Mouse (Mus musculus) embryonic facial prominence, embryonic 12.5 days (tissue): Measurements from ENCODE around the gene Klhl5. TPM values are rescaled to one million over a fixed set of nuclear protein-coding genes. Genes with fewer than 3 reads are reported as not detected.

Source experiments
- ATAC-seq: fragments of 200-750 bp; cut with Nextera tagmentation; 2 replicates; pipeline ENCODE4 v1.8.0; 2017; ENCODE audit not compliant: insufficient number of reproducible peaks, insufficient read depth, low FRiP score, low TSS enrichment
- H3K27ac ChIP-seq: fragments of 300-500 bp; sonication (generic); 2 replicates; pipeline ENCODE4 v1.5.1; 2016; ENCODE audit warnings: mild to moderate bottlenecking
- H3K27me3 ChIP-seq: fragments of 300-500 bp; sonication (generic); 2 replicates; pipeline ENCODE4 v1.6.1; 2016; ENCODE audit warnings: mild to moderate bottlenecking, moderate library complexity
- H3K36me3 ChIP-seq: fragments of 300-500 bp; sonication (generic); 2 replicates; pipeline ENCODE4 v1.6.1; 2016; ENCODE audit warnings: mild to moderate bottlenecking
- H3K4me1 ChIP-seq: fragments of 300-500 bp; sonication (generic); 2 replicates; pipeline ENCODE4 v1.6.1; 2016
- H3K4me2 ChIP-seq: fragments of 300-500 bp; sonication (generic); replicated peaks from 2 replicates; pipeline ENCODE4 v1.6.1; 2016; ENCODE audit warnings: mild to moderate bottlenecking, moderate library complexity
- H3K4me3 ChIP-seq: fragments of 300-500 bp; sonication (generic); 2 replicates; pipeline ENCODE4 v1.5.1; 2016; ENCODE audit warnings: mild to moderate bottlenecking
- H3K9ac ChIP-seq: fragments of 300-500 bp; sonication (generic); 2 replicates; pipeline ENCODE4 v1.6.1; 2016; ENCODE audit warnings: mild to moderate bottlenecking, moderate library complexity
- H3K9me3 ChIP-seq: fragments of 300-500 bp; sonication (generic); 2 replicates; pipeline ENCODE4 v1.6.1; 2016; ENCODE audit warnings: mild to moderate bottlenecking, moderate library complexity
- WGBS: fragments of 180-500 bp; shearing (Covaris S2); methylation state at CpG from one replicate; pipeline ENCODE4 v1.1.7; 2016; 5-methylcytosine and 5-hydroxymethylcytosine counted together
- polyA plus RNA-seq: library from polyadenylated mRNA; unstranded; fragments of >200 nt; fragmentation: Nextera tagmentation; extraction: Ambion mirVana; gene quantifications from 2 replicates; pipeline ENCODE4 v1.2.1, GENCODE M21; 2016

The Klhl5 gene
- polyA plus RNA-seq, 1 experiment from 2014 or later: 24.0 TPM

- Histone ChIP-seq H3K27ac (no peak overlapping the region), H3K4me2 (no peak overlapping the region), H3K27me3 (no peaks in the 10 kb centered on the region), H3K4me1 (no peaks in the 10 kb centered on the region), H3K36me3 (no peaks in the 10 kb centered on the region), H3K9me3 (no peaks in the 10 kb centered on the region), H3K9ac (no peak overlapping the region), H3K4me3 (no peak overlapping the region)
- no peak for ATAC-seq
- 90% methylated on average over 4 of the region's 4 CpGs for WGBS
Observed at GRCm38 (mm10) chr5:65078081-65078480, 29.3 kb upstream of the Klhl5 start.

GRCm38 (mm10) chr5:65079881-65080280 is 27.5 kb upstream of the Klhl5 start:
- H3K4me3 ChIP-seq: no peak overlapping the region
- WGBS: 62% methylated on average over 9 of the region's 9 CpGs

GRCm38 (mm10) chr5:65081836-65082235 is 25.5 kb upstream of the Klhl5 start:
- H3K4me2 ChIP-seq: no peak overlapping the region
- no peaks in the 10 kb centered on the region for H3K9me3 ChIP-seq
- 84% methylated on average over 4 of the region's 4 CpGs for WGBS
- H3K4me3 ChIP-seq: no peak overlapping the region
- no peaks in the 10 kb centered on the region for H3K36me3 ChIP-seq
- no peak overlapping the region for H3K27ac ChIP-seq
- H3K27me3 ChIP-seq: no peaks in the 10 kb centered on the region
- no peak overlapping the region for H3K9ac ChIP-seq
- no peak for ATAC-seq
- H3K4me1 ChIP-seq: no peaks in the 10 kb centered on the region

More at GRCm38 (mm10) chr5:65079881-65080280, 27.5 kb upstream of the Klhl5 start:
- no peak overlapping the region for H3K4me2 ChIP-seq
- no peaks in the 10 kb centered on the region for H3K27me3 ChIP-seq
- H3K36me3 ChIP-seq: no peaks in the 10 kb centered on the region
- no peak overlapping the region for H3K27ac ChIP-seq
- ATAC-seq: no peak
- no peak overlapping the region for H3K9ac ChIP-seq
- no peaks in the 10 kb centered on the region for H3K9me3 ChIP-seq
- H3K4me1 ChIP-seq: no peaks in the 10 kb centered on the region

DNA sequence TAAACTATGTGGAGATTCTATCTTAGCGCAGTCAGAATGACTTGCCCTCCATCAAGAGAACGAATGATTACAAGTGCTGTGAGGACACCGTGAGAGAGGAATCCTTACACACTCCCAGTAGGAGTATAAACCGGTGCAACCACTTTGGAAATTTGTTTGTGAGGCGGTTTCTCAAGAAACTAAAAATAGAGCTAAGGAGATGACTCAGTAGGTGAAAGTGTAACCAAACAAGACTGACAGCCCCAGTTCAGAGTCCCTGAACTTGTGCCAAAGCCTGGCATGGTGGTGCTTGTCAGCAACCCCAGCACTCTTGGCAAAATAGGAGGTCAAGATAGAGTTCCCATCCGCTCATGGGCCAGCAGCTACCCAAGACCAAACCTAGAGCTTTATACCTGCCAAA is 20.8 kb upstream of the Klhl5 start:
- no peak overlapping the region for H3K9ac ChIP-seq
- no peak overlapping the region for H3K4me3 ChIP-seq
- H3K36me3 ChIP-seq: no peaks in the 10 kb centered on the region
- 89% methylated on average over 6 of the region's 6 CpGs for WGBS
- ATAC-seq: no peak
- H3K4me2 ChIP-seq: no peak overlapping the region
- H3K4me1 ChIP-seq: no peaks in the 10 kb centered on the region
- no peak overlapping the region for H3K27ac ChIP-seq
- H3K27me3 ChIP-seq: no peaks in the 10 kb centered on the region
- no peaks in the 10 kb centered on the region for H3K9me3 ChIP-seq

DNA sequence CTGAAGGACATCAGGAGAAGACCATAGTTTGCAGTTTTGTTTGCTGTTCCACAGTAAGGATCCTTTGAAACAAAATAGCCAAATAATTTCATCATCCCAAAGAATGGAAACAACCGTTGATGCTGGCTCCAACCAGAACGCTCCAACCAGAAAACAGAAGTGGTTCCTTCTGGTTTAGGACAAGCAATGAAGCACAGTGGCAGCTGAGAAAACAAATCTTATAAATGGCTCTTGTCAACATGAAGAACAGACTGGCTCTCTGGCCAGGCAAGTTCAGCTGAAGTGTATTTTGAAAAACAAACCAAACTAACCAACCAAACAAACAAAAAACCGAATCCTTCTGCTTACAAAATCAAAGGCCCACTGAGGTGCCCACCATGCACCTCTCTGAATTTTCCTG is 17.6 kb upstream of the Klhl5 start:
- H3K4me1 ChIP-seq: peaks cover 6% of the 10 kb centered on the region; the same call in 1 of the 2 replicates
- 46% methylated on average over 3 of the region's 3 CpGs for WGBS
- H3K4me3 ChIP-seq: no peak overlapping the region
- H3K36me3 ChIP-seq: no peaks in the 10 kb centered on the region
- ATAC-seq: no peak
- H3K9ac ChIP-seq: no peak overlapping the region
- H3K27ac ChIP-seq: no peak overlapping the region
- no peak overlapping the region for H3K4me2 ChIP-seq
- H3K27me3 ChIP-seq: no peaks in the 10 kb centered on the region
- no peaks in the 10 kb centered on the region for H3K9me3 ChIP-seq

DNA sequence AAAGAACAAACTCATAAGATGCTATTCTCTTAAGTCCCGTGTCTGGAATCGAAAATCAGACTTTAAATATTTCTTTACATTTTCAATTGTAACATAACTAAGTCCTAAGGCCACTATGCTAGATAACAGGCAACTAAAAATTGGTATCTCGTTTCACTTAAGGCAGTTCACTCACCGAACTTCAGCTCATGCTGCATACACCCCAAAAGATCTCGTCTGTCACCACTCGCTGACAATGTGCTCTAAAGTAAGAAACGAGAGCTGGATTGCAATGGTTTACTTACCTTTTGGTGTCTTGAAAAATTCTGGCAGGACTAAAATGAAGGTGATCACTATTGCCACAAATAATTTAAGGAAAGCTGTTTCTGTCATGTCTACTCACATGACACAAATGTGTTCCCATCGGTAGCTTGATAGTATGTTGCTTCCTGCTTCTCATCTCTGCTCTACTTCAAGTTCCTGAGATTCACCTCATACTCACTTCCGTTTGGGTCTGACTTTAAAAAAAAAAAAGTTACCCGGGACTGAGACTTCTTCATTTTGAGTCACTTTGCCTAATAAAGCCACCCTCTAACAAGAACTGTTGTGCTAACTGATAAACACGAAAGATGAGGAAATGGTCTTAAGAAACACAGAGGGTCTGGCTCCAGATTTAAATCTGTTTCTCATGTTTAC is 16.0 kb upstream of the Klhl5 start:
- WGBS: 70% methylated on average over 11 of the region's 11 CpGs

GRCm38 (mm10) chr5:65091921-65092320 is 15.4 kb upstream of the Klhl5 start, which contains the start of gene Tmem156:
Tmem156 (minus strand) TSS chr5:65092132.
- Histone ChIP-seq H3K27me3 (no peaks in the 10 kb centered on the region), H3K36me3 (no peaks in the 10 kb centered on the region), H3K4me2 (no peak within 1 kb of the TSS), H3K27ac (no peak within 1 kb of the TSS), H3K9ac (no peak within 1 kb of the TSS), H3K4me3 (no peak within 1 kb of the TSS), H3K4me1 (peaks cover 6% of the 10 kb centered on the region; the same call in 1 of the 2 replicates), H3K9me3 (no peaks in the 10 kb centered on the region)
- 67% methylated on average over 5 of the region's 5 CpGs for WGBS
- ATAC-seq: no peak

More for the DNA sequence above, 16.0 kb upstream of the Klhl5 start:
- Histone ChIP-seq H3K27me3 (no peaks in the 10 kb centered on the region), H3K4me1 (peaks cover 6% of the 10 kb centered on the region; the same call in 1 of the 2 replicates), H3K9ac (no peak overlapping the region), H3K9me3 (no peaks in the 10 kb centered on the region), H3K4me2 (no peak overlapping the region), H3K27ac (no peak overlapping the region), H3K4me3 (no peak overlapping the region), H3K36me3 (no peaks in the 10 kb centered on the region)
- ATAC-seq: no peak

DNA sequence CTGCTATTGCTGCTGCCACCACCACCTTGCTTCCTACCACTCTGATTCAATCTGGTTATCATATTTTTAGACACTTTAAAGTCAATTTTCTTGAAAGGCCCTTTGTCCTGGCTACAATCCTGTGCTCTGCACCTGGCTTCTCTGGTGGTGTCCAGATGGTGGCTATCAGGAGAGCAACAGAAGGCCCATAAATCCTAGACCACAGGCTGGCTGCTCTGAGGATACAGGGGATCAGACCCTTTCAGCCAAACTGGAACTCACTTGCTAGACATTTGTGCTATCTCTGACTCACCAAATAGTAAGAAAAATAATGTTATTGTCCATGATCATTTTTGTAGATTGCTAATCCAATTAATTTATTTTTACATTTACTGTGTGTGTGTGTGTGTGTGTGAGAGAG is 13.6 kb upstream of the Klhl5 start:
- Histone ChIP-seq H3K4me2 (no peak overlapping the region), H3K27ac (no peak overlapping the region), H3K27me3 (no peaks in the 10 kb centered on the region), H3K36me3 (no peaks in the 10 kb centered on the region), H3K4me1 (peaks cover 6% of the 10 kb centered on the region; the same call in 1 of the 2 replicates), H3K4me3 (no peak overlapping the region), H3K9ac (no peak overlapping the region), H3K9me3 (no peaks in the 10 kb centered on the region)
- no peak for ATAC-seq

DNA sequence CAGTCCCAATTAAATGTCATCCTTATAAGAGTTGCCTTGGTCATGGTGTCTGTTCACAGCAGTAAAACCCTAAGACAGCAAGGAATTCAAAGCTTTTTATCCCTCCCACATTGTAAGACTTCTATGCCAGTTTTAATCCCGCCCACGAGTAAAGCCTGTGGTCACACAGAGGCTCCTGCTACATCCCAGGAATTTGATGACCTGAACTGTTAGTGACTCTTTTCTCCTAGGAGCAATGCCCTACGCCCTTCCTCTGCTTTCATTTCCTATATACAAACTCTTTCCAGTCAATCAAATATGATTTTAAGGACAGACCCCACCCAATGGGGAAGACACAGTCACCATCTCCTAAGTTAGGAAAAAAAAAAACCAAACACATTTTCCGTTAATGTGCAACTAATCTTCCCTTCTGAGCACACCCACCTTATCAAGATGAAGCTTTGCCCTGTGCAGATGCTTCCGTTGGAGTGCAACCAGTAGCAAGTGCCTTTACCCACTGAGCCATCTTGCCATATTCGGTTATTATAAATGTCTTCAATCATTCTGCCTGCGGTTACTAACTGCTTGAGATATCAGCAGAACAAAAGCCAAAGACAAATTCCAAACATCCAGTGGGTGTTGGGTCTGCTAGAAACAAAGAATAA is 12.3 kb upstream of the Klhl5 start:
- Histone ChIP-seq H3K36me3 (no peaks in the 10 kb centered on the region), H3K4me1 (peaks cover 6% of the 10 kb centered on the region; the same call in 1 of the 2 replicates), H3K4me3 (no peak overlapping the region), H3K27ac (no peak overlapping the region), H3K9ac (no peak overlapping the region), H3K9me3 (no peaks in the 10 kb centered on the region), H3K4me2 (no peak overlapping the region), H3K27me3 (no peaks in the 10 kb centered on the region)
- no peak for ATAC-seq
- whole genome bisulfite sequencing: 86% methylated on average over 7 of the region's 7 CpGs

GRCm38 (mm10) chr5:65096082-65096481 is 11.3 kb upstream of the Klhl5 start:
- no peaks in the 10 kb centered on the region for H3K9me3 ChIP-seq
- H3K36me3 ChIP-seq: no peaks in the 10 kb centered on the region
- H3K4me2 ChIP-seq: no peak overlapping the region
- H3K9ac ChIP-seq: no peak overlapping the region
- no peaks in the 10 kb centered on the region for H3K27me3 ChIP-seq
- H3K4me3 ChIP-seq: no peak overlapping the region
- peaks cover 6% of the 10 kb centered on the region; the same call in 1 of the 2 replicates for H3K4me1 ChIP-seq
- H3K27ac ChIP-seq: no peak overlapping the region
- WGBS: 56% methylated on average over 3 of the region's 3 CpGs
- ATAC-seq: no peak

DNA sequence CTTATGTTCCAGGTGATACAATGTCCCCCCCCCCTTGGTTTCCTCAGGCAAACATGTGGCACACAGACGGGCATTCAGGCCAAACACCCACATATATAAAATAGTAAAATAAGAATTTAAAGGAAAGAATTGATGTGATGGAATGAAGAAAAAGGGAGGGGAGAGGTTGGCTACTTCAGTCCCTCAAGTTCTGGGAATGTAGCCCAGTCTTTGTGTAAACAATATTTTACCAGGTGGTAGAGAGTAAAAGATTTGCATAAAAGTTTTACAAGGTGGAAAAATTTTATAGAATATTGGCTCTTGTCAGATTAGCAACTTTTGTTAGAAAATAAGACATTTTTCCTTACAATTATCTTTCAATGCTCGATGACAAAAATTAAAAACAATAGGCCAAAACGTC is 10.5 kb upstream of the Klhl5 start:
- ATAC-seq: no peak

DNA sequence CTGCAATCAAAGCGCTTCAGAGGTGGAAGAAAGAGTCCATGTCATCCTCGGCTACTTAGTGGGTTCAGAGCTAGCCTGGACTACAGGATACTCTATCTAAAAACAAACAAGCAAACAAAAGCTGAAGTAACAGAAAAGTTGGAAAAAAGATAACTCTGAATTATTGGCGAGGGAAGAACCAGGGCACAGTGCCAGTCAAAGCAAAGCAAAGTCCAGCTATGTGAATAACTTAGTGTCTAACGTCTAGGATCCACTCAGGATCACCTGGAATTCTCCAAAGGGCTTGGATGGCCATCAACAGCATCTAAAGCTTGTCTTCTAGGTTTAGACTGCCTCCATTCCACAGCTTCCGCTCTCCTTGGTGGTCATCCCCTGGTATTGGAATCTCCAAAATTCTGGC is 9.9 kb upstream of the Klhl5 start:
- Histone ChIP-seq H3K4me1 (no peaks in the 10 kb centered on the region), H3K9me3 (no peaks in the 10 kb centered on the region), H3K27ac (no peak overlapping the region), H3K9ac (no peak overlapping the region), H3K36me3 (no peaks in the 10 kb centered on the region), H3K4me3 (no peak overlapping the region), H3K4me2 (no peak overlapping the region), H3K27me3 (no peaks in the 10 kb centered on the region)
- WGBS: 88% methylated on average over 5 of the region's 5 CpGs
- ATAC-seq: no peak

More for the DNA sequence above, 10.5 kb upstream of the Klhl5 start:
- peaks cover 6% of the 10 kb centered on the region; the same call in 1 of the 2 replicates for H3K4me1 ChIP-seq
- H3K27ac ChIP-seq: no peak overlapping the region
- H3K4me3 ChIP-seq: no peak overlapping the region
- no peaks in the 10 kb centered on the region for H3K36me3 ChIP-seq
- no peaks in the 10 kb centered on the region for H3K27me3 ChIP-seq
- H3K4me2 ChIP-seq: no peak overlapping the region
- H3K9me3 ChIP-seq: no peaks in the 10 kb centered on the region
- WGBS: 66% methylated on average over 3 of the region's 3 CpGs
- no peak overlapping the region for H3K9ac ChIP-seq
